Mouse (Mus musculus): ENCODE measurements around the gene Gm7697.
"Not testable (repeated sequence)": the region's sequence is repeated elsewhere in the genome, so short reads cannot be mapped to it uniquely, and the experiment has no call there.

DNA sequence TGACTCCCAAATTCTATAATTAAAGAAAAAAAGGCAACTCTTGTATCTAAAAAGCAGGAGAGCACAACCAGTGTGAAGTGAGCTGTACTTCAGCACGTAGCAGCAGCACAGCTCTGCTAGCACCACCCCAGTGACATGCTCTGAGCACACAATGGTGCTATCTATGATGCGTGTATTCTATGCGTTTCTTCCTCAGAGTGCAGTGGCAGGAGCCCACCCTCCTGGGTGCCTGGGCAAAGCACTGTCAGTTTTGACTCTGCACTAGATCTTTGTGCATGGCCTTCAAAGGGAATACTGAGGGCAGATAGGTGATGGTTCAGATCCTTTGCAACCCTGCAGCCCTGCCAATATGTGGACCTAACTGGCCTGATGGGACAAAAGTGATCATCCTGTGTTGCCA, at the start of gene Gm7697:
- not testable (repeated sequence) for TF ChIP-seq CTCF (IDR thresholded peaks at IDR 0.05; ENCODE audit: borderline replicate concordance, insufficient read depth, low read length); POLR2A (IDR thresholded peaks at IDR 0.05; ENCODE audit: low read depth, low read length)
